Mouse (Mus musculus) bone marrow, adult 2 months (tissue): ENCODE data around the gene Grk1. TPM values are rescaled to one million over a fixed set of nuclear protein-coding genes. Genes with fewer than 3 reads are reported as not detected.
A peak's percentile ranks its signal among the peaks of the same experiment; 100 is the strongest.

Experiments
- H3K27ac ChIP-seq: fragments of 200-500 bp; 2 replicates; pipeline ENCODE4 v1.5.1; 2012; ENCODE audit warnings: low read depth, mild to moderate bottlenecking, control low read depth, inconsistent platforms, low read length; ENCODE audit not compliant: control insufficient read depth, poor library complexity, insufficient read depth
- H3K4me1 ChIP-seq: fragments of 200-500 bp; 2 replicates; pipeline ENCODE4 v1.6.1; 2011; ENCODE audit warnings: low read length; ENCODE audit not compliant: control insufficient read depth, insufficient read depth
- H3K4me3 ChIP-seq: fragments of 200-500 bp; replicated peaks from 2 replicates; pipeline ENCODE3; 2011; ENCODE audit warnings: mild to moderate bottlenecking, low read depth, low read length, control low read depth; ENCODE audit not compliant: control insufficient read depth
- CTCF ChIP-seq: fragments of 200-500 bp; IDR thresholded peaks from 2 replicates; pipeline ENCODE4 v1.5.1; 2011; ENCODE audit warnings: low read length, control low read depth; ENCODE audit not compliant: control insufficient read depth, insufficient read depth
- POLR2A ChIP-seq: fragments of 200-500 bp; IDR thresholded peaks from 2 replicates; pipeline ENCODE4 v1.6.1; 2011; ENCODE audit warnings: low read depth, mild to moderate bottlenecking, control low read depth, low read length, borderline replicate concordance; ENCODE audit not compliant: control insufficient read depth
- WGBS: fragments of 180-500 bp; shearing (Covaris S2); methylation state at CpG from one replicate; pipeline ENCODE4 v1.1.7; 2018; 5-methylcytosine and 5-hydroxymethylcytosine counted together
- polyA plus RNA-seq: library from polyadenylated mRNA; stranded (reverse); fragments of >200 nt; gene quantifications from 2 replicates; pipeline ENCODE4 v1.2.4, GENCODE M21; 2011; ENCODE audit warnings: low replicate concordance; ENCODE audit not compliant: missing spikeins, insufficient read depth, insufficient read length

Grk1 gene
- polyA plus RNA-seq, 1 experiment = 0.20 TPM

DNA sequence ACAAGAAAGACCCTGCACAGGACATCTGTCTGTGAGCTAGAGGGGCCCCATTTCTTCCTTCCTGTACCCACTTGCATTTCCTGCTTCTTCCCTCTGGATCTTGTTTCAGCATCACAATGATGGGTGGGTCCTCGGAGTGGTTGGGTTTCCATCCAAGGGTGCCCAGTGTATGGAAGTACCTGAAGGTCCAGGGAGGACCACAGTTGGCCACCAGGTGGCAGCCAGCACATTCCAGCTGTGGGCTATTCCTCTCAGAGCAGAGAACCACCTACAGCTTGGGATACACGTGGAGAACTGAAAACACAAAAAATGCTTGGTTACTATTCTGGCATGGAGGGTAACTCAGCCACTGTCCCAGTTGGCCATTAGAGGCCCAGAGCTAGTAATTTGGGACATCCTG, 50.4 kb downstream of the Grk1 start:
- 6% methylated on average over 2 of the region's 2 CpGs for WGBS
- no peak overlapping the region for H3K4me3 ChIP-seq
- TF ChIP-seq POLR2A (no peak), CTCF (peak; percentile 75)
- no peak overlapping the region for H3K27ac ChIP-seq
- H3K4me1 ChIP-seq = no peaks in the 10 kb centered on the region

DNA sequence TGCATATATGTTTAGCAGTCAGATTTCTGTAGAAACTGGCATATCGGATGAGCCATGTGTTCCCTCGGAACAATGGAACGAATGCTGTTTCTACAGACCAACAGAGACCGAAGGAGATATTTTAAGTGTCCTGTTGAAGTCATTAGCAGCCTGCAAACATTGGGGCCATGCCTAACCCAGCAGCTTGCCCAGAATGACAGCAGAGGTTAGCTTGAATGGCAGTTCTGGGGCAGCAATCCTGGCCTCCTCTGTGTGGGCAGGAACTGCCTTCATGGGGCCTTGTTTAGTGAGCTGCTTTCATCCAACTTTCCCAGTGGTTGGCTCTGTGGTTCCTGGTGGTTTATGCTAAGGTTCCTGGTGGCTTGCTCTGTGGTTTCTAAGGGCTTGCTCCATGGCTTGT, 54.5 kb downstream of the Grk1 start:
- 84% methylated on average over 4 of the region's 4 CpGs for WGBS
- no peaks in the 10 kb centered on the region for H3K4me1 ChIP-seq
- H3K4me3 ChIP-seq = no peak overlapping the region
- TF ChIP-seq POLR2A (no peak), CTCF (no peak)
- H3K27ac ChIP-seq = no peak overlapping the region

DNA sequence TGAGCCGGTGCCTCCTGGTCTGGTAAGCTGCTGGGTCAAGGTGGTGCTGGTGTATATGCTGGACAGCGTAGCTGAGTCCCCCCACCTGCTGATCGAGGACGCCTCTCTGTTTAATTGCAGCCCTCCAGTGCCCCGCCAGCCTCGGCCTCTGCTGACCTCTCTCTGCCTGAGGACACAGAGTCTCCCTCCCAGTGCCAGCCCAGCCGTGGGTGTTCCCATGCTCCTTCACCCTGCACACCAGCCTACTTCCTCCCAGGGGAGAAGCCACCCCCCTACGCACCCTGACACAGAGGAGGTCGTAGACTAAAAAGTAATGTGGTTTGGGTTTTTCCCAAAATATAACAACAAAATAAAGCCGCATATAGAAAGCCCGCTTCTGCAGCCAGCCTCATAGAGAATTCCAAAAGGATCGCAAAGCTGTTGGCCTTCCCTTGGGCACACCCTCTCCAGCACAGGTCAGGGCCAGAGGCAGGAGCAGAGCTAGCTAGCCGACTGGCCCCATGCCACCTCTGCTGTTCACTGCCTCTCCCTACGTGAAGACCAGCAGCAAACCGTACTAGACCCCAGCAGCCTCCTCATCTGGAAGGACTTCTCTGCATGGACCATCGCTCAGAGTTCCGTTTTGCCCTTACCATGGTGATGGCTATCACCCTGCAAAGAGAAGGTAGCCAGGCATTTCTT, 56.3 kb downstream of the Grk1 start:
- Histone ChIP-seq H3K27ac (no peak overlapping the region), H3K4me3 (no peak overlapping the region), H3K4me1 (no peaks in the 10 kb centered on the region)
- TF ChIP-seq CTCF = no peak
- no peak for TF ChIP-seq POLR2A
- WGBS = 66% methylated on average over 17 of the region's 17 CpGs

DNA sequence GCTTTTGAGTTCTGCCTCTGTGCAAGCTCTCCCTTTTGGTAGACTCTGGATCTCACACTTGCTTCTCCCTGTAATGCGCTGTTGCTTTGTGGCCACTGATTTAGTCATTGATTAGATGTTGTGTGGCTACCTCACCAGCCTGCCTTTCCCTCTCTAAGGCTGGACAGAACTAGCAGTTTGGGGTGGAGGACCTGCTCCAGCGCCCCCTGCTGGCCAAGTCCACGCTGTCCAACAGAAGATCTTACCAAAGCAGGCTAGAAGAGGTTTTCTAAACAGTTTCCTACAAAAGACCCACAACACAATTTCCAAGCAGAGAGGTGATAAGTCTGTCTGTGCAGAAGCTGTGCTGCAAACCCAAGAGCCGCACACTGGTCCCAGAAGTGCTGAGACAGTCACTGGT, 57.0 kb downstream of the Grk1 start:
- no peak overlapping the region for H3K27ac ChIP-seq
- WGBS = 33% methylated on average over 4 of the region's 4 CpGs
- no peak overlapping the region for H3K4me3 ChIP-seq
- H3K4me1 ChIP-seq = no peaks in the 10 kb centered on the region
- TF ChIP-seq POLR2A = no peak
- peak; percentile 85 for TF ChIP-seq CTCF

DNA sequence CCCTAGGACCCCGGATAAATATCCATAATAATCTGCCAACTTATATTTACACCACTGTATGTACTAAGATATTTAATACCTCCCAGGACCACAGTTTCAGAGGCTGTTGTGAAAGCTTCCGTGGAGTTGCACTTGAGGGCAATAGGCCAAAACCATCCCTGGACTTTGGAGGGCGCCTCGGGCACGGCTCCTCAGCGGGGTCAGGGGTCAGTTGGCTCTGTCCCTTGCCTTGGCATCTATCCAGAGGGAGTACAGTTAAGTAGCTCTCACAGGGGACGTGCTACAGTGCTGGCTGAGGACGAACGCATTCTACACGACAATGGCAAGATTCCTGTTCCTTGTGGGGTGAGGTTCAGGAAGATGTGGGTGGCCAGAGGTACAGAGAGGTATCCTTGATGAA, 57.5 kb downstream of the Grk1 start:
- WGBS = 71% methylated on average over 10 of the region's 10 CpGs
- Histone ChIP-seq H3K4me1 (no peaks in the 10 kb centered on the region), H3K4me3 (no peak overlapping the region), H3K27ac (no peak overlapping the region)
- TF ChIP-seq CTCF = no peak
- no peak for TF ChIP-seq POLR2A

DNA sequence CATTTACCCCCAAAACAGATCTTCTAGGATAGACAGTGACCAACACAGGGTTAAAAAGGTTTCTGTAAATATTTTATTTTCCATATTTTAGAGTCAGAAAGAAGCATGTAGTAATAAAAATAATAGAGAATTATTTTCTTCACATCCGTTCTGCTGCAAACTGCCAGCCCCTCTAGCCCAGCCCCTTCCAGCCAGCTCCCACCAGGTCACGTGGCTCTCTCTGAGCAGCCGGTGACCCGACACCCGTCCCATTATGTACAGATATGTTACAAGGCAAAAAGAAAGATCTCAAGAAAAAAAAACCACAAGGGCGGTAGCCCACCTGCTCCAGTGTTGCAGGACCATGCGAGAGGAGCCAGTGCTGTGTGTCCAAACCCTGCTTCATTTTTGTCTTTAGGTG, 60.4 kb downstream of the Grk1 start:
- WGBS = 82% methylated on average over 7 of the region's 7 CpGs
- no peaks in the 10 kb centered on the region for H3K4me1 ChIP-seq
- no peak overlapping the region for H3K27ac ChIP-seq
- no peak for TF ChIP-seq CTCF
- no peak for TF ChIP-seq POLR2A
- no peak overlapping the region for H3K4me3 ChIP-seq

DNA sequence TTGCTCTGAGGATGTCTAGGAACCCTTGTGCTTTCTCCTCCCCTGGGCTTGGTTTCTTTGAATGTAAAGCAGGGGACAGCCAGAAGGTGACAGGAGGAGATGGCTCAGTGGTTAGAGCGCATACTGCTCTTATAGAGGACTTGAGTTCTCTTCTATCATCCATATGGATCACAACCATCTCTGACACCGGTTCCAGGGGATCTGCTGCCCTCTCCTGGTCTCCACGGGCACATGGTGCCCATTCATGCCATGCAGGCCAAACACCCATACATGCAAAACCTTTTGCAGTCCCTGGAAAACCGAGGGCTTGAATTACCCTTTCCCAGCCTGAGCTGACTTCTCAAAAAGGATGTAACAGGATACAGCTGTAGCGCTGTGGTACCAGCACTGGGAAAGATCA, 62.1 kb downstream of the Grk1 start:
- Histone ChIP-seq H3K27ac (no peak overlapping the region), H3K4me3 (no peak overlapping the region), H3K4me1 (no peaks in the 10 kb centered on the region)
- peak; percentile 27; the same call in 1 of the 2 replicates for TF ChIP-seq CTCF
- TF ChIP-seq POLR2A = no peak
- 59% methylated on average over 5 of the region's 5 CpGs for WGBS

DNA sequence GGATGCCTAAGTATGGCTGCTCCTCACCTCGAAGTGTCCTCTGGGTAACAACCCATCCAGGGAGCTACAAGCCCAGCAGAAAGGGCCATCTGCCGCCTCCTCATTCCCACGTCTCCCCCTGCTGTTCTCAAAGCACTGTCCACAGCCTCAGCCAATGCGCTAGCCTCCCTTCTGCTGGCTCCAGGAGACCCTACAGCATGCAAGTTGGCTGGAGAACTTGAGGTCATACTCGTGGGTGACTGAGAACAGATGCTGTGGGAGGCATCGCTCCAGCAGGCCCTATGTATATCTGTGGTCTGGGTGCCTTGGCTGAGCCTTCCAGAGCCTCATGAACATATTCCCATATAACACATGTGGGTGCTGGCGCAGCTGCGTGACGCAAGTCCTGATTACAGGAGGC, 63.9 kb downstream of the Grk1 start:
- TF ChIP-seq POLR2A = no peak
- TF ChIP-seq CTCF = no peak
- Histone ChIP-seq H3K4me1 (no peaks in the 10 kb centered on the region), H3K4me3 (no peak overlapping the region), H3K27ac (no peak overlapping the region)
- WGBS = 80% methylated on average over 9 of the region's 9 CpGs

DNA sequence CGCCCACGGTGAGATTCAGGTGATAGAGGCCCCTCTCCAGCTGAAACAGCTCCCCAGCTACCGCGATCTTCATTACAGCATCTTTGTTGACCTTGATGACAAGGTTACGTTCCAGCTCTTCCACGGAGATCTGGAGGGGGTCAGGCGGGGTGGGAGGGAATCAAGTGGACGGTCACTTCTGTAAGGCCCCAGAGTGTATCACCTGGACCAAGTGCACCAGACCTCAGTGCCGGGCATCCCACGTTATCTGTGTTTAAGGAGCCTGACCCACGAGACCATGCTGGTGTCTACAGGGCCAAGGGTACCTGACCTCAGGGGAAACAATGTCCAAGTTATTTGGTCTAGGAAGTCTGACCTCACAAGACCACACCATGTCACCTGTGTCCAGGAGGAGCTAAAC, 66.6 kb downstream of the Grk1 start:
- no peak for TF ChIP-seq POLR2A
- no peak for TF ChIP-seq CTCF

More for the DNA sequence above, 66.6 kb downstream of the Grk1 start:
- no peak overlapping the region for H3K4me3 ChIP-seq
- no peak overlapping the region for H3K27ac ChIP-seq
- WGBS = 80% methylated on average over 11 of the region's 11 CpGs
- H3K4me1 ChIP-seq = no peaks in the 10 kb centered on the region

Other genes with a start within 250 kb of the Grk1 start
- 61.3 and 127 TPM in 2 replicates for gene Lamp1, start 245.9 kb upstream of the Grk1 start, polyA plus RNA-seq
- gene Grtp1, start 204.5 kb upstream of the Grk1 start, polyA plus RNA-seq = 6.8 and 20.6 TPM in 2 replicates
- 0.99 TPM in 1 of 2 replicates, not detected in the other for gene Adprhl1, start 150.9 kb upstream of the Grk1 start, polyA plus RNA-seq
- gene Dcun1d2, start 117.0 kb upstream of the Grk1 start, polyA plus RNA-seq = 5.7 and 7.4 TPM in 2 replicates
- gene Tmco3, start 116.9 kb upstream of the Grk1 start, polyA plus RNA-seq = 7.4 and 7.9 TPM in 2 replicates
- gene Tfdp1, start 66.3 kb upstream of the Grk1 start, polyA plus RNA-seq = 56.4 and 72.3 TPM in 2 replicates
- gene Atp4b, start 8.3 kb upstream of the Grk1 start, polyA plus RNA-seq = not detected in 2 replicates
- not detected in 2 replicates for gene Tmem255b, start 30.1 kb downstream of the Grk1 start, polyA plus RNA-seq
- gene Gas6, start 89.4 kb downstream of the Grk1 start, polyA plus RNA-seq = 33.7 and 50.8 TPM in 2 replicates
- 5.1 TPM in 1 of 2 replicates, not detected in the other for gene 1700029H14Rik, start 157.4 kb downstream of the Grk1 start, polyA plus RNA-seq